Mouse (Mus musculus) spleen, postnatal 36 days (tissue): Measurements from ENCODE around the gene Rnf208.

Source experiments
- DNase-seq, 2 experiments: peaks; one replicate each; pipeline ENCODE4 v3.0.0; 2022; ENCODE audit warnings: low spot score in 2 of 2, mixed read lengths in 1 of 2

Gene Rnf208

GRCm38 (mm10) chr2:25242101-25242506, at the start of gene Rnf208, which contains the start of gene Cysrt1:
Gene Rnf208, plus strand, starts transcription at chr2:25242255.
Gene Cysrt1, minus strand, starts transcription at chr2:25242452.
- no peak for DNase-seq

- DNase-seq = peak; percentile 79 to 82
Observed at GRCm38 (mm10) chr2:25193330-25193770, 48.7 kb upstream of the Rnf208 start.

GRCm38 (mm10) chr2:25194006-25194405, 48.0 kb upstream of the Rnf208 start:
- no peak for DNase-seq

- DNase-seq = peak; percentile 60
Observed at GRCm38 (mm10) chr2:25194486-25195171, 47.4 kb upstream of the Rnf208 start.

GRCm38 (mm10) chr2:25195211-25196156, 46.6 kb upstream of the Rnf208 start:
- peak; percentile 96 to 97 for DNase-seq

GRCm38 (mm10) chr2:25196172-25196954, 45.7 kb upstream of the Rnf208 start, which contains the start of gene Tor4a:
Gene Tor4a, minus strand, starts transcription at chr2:25196886.
- peak; percentile 97 for DNase-seq

- no peak for DNase-seq
Observed at GRCm38 (mm10) chr2:25197191-25197590, 44.9 kb upstream of the Rnf208 start.

- DNase-seq = no peak
Observed at GRCm38 (mm10) chr2:25197946-25198345, 44.1 kb upstream of the Rnf208 start.

- no peak for DNase-seq
Observed at GRCm38 (mm10) chr2:25200631-25201030, 41.4 kb upstream of the Rnf208 start.

GRCm38 (mm10) chr2:25203631-25204214, 38.3 kb upstream of the Rnf208 start:
- peak; percentile 14 to 39 for DNase-seq

GRCm38 (mm10) chr2:25207593-25207992, 34.5 kb upstream of the Rnf208 start:
- no peak for DNase-seq

GRCm38 (mm10) chr2:25210686-25211085, 31.4 kb upstream of the Rnf208 start:
- DNase-seq = no peak

GRCm38 (mm10) chr2:25211121-25211670, 30.9 kb upstream of the Rnf208 start, which contains the start of gene Nelfb:
Gene Nelfb, minus strand, starts transcription at chr2:25211489.
- peak; percentile 93 to 94 for DNase-seq

- no peak for DNase-seq
Observed at GRCm38 (mm10) chr2:25213266-25213865, 28.7 kb upstream of the Rnf208 start.

- DNase-seq = no peak
Observed at GRCm38 (mm10) chr2:25214444-25214843, 27.6 kb upstream of the Rnf208 start, which contains the start of gene Stpg3. Gene Stpg3, minus strand, starts transcription at chr2:25214637.

- no peak for DNase-seq
Observed at GRCm38 (mm10) chr2:25217666-25218065, 24.4 kb upstream of the Rnf208 start.

GRCm38 (mm10) chr2:25218445-25218844, 23.6 kb upstream of the Rnf208 start, which contains the start of gene Fam166a:
Gene Fam166a, plus strand, starts transcription at chr2:25218745.
- DNase-seq = no peak

- DNase-seq = no peak
Observed at GRCm38 (mm10) chr2:25221331-25221772, 20.7 kb upstream of the Rnf208 start.

GRCm38 (mm10) chr2:25223681-25224491, 18.2 kb upstream of the Rnf208 start:
- DNase-seq = peak; percentile 89 to 90

GRCm38 (mm10) chr2:25224492-25224765, 17.6 kb upstream of the Rnf208 start, which contains the start of gene Tubb4b:
Gene Tubb4b, minus strand, starts transcription at chr2:25224702.
- no peak for DNase-seq
